Mouse (Mus musculus) ZHBTc4 (cell line): ENCODE measurements around the gene Dapk3.

Experiments
- DNase-seq: peaks from one replicate; pipeline ENCODE4 v3.0.0-alpha.2; 2011; ENCODE audit warnings: low read depth, low spot score

The Dapk3 gene

GRCm38 (mm10) chr10:81177958-81178712 is 4.7 kb upstream of the Dapk3 start:
- peak; percentile 35 for DNase-seq

GRCm38 (mm10) chr10:81178927-81179326 is 3.9 kb upstream of the Dapk3 start:
- DNase-seq: no peak

- DNase-seq: peak; percentile 59
These were observed 3.1 kb upstream of the Dapk3 start for GRCm38 (mm10) chr10:81179451-81180342.

DNA sequence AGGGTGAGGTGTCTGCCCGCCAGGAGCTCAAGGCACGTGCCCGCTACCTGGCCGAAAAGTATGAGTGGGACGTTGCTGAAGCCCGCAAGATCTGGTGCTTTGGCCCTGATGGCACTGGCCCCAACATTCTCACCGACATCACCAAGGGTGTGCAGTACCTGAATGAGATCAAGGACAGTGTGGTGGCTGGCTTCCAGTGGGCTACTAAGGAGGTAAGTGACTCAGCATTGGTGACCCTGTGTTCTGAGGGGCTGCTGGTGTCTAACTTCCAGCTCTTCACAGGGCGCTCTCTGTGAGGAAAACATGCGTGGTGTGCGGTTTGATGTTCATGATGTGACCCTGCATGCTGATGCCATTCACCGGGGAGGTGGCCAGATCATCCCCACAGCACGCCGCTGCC is 1.9 kb upstream of the Dapk3 start:
- DNase-seq: no peak

DNA sequence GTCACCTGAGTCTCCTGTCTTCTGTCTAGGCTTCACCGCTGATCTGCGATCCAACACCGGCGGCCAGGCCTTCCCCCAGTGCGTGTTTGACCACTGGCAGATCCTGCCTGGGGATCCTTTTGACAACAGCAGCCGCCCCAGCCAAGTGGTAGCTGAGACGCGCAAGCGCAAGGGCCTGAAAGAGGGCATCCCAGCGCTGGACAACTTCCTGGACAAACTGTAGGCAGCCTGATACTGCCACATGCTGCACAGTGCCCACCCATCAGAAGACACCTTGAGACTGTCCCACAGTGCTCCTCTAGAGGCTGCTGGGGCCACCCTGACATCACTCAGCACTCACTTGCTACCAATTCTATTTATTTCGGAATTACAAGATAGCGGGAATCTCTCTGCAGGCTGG is 945 bp upstream of the Dapk3 start:
- DNase-seq: peak; percentile 48

- DNase-seq: no peak
These were observed 1.0 kb downstream of the Dapk3 start, which contains the start of gene 4930442H23Rik for GRCm38 (mm10) chr10:81183805-81184204. Gene 4930442H23Rik (minus strand): TSS chr10:81183849.

DNA sequence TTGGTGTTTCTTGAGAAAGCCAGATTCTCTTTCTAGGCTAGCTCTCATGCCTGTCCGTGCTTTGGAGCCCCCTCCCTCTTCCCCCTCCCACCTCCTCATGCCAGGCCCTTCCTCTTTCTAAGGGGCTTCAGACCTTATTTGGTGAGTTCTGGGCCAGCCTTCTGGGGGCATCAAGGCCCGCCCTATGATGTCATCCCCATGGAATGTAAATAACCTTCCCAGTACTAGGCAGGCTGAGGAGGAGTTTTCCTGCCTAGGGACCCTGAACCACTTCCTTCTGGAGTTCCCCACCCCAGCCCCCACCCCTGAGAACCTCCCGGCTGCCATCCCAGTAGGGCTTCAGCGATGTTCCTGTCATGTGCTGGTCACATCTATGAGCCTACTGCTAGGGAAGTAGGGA is 2.0 kb downstream of the Dapk3 start:
- peak; percentile 76 for DNase-seq

DNA sequence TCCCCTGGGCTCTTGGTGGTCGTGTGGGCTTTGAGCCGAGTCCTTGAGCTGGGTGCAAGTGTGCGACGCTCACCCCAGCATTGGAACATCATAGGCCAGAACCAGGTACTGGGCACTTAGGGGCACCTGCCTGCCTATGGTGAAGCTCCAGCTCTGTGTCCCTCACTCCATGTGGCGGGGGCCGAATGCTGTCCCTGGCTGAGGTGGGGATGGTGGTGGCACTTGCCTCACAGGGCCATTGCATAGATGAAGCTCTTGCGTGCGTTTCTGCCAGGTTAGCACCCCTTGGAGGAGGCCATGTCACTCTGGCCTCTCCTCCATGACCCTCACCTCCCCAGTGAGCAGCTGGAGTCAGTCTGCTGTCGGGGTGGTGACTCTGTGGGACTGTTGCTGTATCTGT is 4.4 kb downstream of the Dapk3 start:
- DNase-seq: no peak

- DNase-seq: no peak
These were observed 7.0 kb downstream of the Dapk3 start for GRCm38 (mm10) chr10:81189821-81190220.

- DNase-seq: peak; percentile 92
These were observed 7.6 kb downstream of the Dapk3 start for GRCm38 (mm10) chr10:81190236-81190911.

GRCm38 (mm10) chr10:81190912-81191321 is 8.1 kb downstream of the Dapk3 start:
- DNase-seq: peak; percentile 66

- no peak for DNase-seq
These were observed 8.7 kb downstream of the Dapk3 start for GRCm38 (mm10) chr10:81191342-81191982.

- peak; percentile 94 for DNase-seq
These were observed 9.6 kb downstream of the Dapk3 start for GRCm38 (mm10) chr10:81192270-81192967.

GRCm38 (mm10) chr10:81192968-81193501 is 10.2 kb downstream of the Dapk3 start:
- DNase-seq: peak; percentile 46

DNA sequence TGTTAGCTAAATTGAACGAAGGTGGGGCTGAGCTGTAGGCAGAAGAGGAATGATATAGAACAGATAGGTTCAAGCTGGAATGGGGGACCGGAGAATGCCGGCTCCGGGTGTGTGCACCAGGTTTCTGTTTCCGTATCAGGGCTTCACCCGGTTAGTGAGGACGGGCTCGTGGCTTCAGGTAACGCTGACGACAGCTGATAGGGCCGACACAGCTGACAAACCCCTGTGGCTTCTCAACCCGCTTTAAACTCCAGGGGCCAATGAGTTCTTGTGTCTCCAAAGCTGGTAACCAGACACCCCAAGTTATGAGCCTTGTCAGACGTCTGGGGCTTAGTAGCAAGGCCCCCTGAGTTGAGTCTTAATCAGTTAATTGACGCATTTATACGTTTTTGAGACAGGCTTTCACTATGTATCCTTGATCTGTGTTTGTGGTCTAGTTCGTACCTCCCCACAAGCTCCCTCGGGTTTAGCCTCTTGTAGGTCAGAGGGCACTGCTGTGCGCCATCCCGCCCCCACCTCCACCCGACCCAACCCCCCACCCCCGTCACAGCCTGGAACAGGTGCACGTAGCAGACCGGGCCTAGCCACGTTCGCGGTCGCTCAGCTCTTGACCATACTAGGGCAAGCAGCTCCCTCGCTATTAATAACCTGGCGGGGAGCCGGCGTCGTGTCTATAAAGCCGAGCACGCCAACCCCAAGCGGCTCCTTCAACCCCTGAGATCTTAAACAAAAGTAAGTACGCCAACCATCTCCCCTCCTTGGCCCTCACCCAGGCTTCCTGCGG is 11.4 kb downstream of the Dapk3 start:
- no peak for DNase-seq

DNA sequence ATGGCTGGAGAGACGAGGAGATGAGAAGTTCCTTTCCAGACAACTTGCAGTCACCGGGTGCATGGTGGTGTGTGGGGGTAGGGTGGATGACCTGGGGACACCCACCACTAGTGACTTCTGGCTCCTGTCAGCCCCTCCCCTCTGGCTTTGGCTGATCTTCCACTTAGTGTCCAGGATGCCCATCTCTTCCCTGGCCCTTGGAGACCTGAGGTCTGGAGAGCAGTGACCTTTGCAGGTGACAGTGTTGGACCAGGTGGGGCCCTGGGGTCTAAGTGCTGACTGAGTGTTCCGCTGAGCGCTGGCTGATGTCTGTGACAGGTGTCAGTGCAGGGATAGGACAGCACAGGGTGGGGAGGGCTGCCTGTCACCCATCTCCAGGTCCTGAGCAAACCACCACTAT is 12.5 kb downstream of the Dapk3 start:
- DNase-seq: no peak

DNA sequence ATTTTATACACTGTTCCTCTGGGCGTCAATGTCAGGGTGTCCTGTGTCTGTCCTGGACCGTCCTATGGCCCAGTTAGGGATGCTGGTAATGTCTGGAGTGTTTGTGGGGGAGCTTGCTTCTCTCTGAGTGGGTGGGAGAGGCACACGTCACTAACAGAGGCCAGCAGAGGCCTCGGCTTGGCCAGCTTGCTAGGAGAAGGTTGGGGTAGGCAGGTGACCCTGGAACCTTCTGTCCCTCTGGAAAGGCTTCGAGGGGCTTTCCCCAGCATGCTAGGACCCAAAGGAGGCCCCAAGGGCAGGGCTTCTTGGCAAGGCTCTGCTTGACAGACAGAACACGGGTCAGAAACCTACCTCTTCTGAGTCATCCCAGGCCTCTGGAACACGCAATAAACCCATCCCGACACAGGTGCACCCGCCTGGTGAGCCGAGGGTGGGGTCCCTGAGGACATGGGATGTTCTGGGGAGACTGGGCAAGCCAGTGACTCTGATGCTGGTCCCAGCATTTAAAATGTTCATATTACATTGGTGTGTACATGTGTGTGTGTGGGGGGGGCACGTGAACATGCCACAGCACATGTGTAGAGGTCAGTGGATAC is 13.8 kb downstream of the Dapk3 start:
- no peak for DNase-seq

GRCm38 (mm10) chr10:81197305-81197704 is 14.5 kb downstream of the Dapk3 start:
- DNase-seq: no peak

DNA sequence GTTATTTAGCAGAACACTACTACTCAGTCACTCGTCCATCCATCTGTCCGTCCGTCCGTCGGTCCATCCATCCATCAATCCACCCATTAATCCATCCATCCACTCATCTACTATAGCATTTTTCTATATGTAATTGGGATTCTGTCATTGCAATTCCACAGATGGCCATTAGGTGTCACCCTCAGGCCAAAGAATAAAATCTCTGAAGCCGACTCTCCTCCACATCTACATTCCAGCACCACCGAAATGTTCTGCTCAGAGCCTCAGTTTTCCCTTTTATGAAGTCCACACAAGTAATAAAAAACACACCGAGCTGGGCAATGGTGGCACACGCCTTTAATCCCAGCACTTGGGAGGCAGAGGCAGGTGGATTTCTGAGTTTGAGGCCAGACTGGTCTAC is 15.4 kb downstream of the Dapk3 start:
- peak; percentile 75 for DNase-seq
